Mouse (Mus musculus): ENCODE results near the gene Dctn3. TPM values are rescaled to one million over a fixed set of nuclear protein-coding genes. Genes with fewer than 3 reads are reported as not detected.

The Dctn3 gene
- total RNA-seq, 4 experiments from 2014 or later, result 158 to 167 (median 165) TPM

- no peak for DNase-seq (ENCODE audit: low spot score in 2 of 2)
Observed at GRCm38 (mm10) chr4:41672522-41672963, 50.4 kb downstream of the Dctn3 start.

GRCm38 (mm10) chr4:41671963-41672480 lies 50.9 kb downstream of the Dctn3 start:
- DNase-seq (ENCODE audit: low spot score in 2 of 2), result no peak

- no peak for DNase-seq (ENCODE audit: low spot score in 2 of 2)
Observed at GRCm38 (mm10) chr4:41671500-41671899, 51.5 kb downstream of the Dctn3 start.

- no peak for DNase-seq (ENCODE audit: low spot score in 2 of 2)
Observed at GRCm38 (mm10) chr4:41670836-41671235, 52.1 kb downstream of the Dctn3 start.

- no peak for DNase-seq (ENCODE audit: low spot score in 2 of 2)
Observed at GRCm38 (mm10) chr4:41666646-41667045, 56.3 kb downstream of the Dctn3 start.

GRCm38 (mm10) chr4:41665009-41665675 lies 57.8 kb downstream of the Dctn3 start:
- DNase-seq (ENCODE audit: low spot score in 2 of 2), result no peak

Other genes with a start within 250 kb of the Dctn3 start
- gene AI464131, start 220.1 kb downstream of the Dctn3 start, total RNA-seq (2022), result 10 to 100 TPM; 20.9 to 26.5 (median 23.3) TPM
- 1 to 10 TPM; 2.7 to 5.7 (median 4.3) TPM for gene 1110017D15Rik, start 205.8 kb downstream of the Dctn3 start, total RNA-seq (2022)
- gene Fam219a, start 153.6 kb downstream of the Dctn3 start, total RNA-seq (2022), result 100 to 1,000 TPM; 201 to 205 (median 202) TPM
- gene Dnaic1, start 153.4 kb downstream of the Dctn3 start, total RNA-seq (2022), result 10 to 100 TPM in 1 of 4 experiments, 1 to 10 TPM in 3; 7.7 to 11.7 (median 9.6) TPM
- gene Enho, start 82.8 kb downstream of the Dctn3 start, total RNA-seq (2022), result 10 to 100 TPM; 55.3 to 62.7 (median 59.3) TPM
- 100 to 1,000 TPM in 3 of 4 experiments, 10 to 100 TPM in 1; 96.7 to 125 (median 111) TPM for gene Cntfr, start 26.1 kb downstream of the Dctn3 start, total RNA-seq (2022)
- 10 to 100 TPM; 31.6 to 45.5 (median 38.1) TPM for gene Il11ra1, start 23.2 kb downstream of the Dctn3 start, total RNA-seq (2022)
- gene Rpp25l, start 9.6 kb downstream of the Dctn3 start, total RNA-seq (2022), result 10 to 100 TPM; 28.4 to 33.9 (median 30.0) TPM
- under 1 TPM; 0.37 to 0.78 (median 0.54) TPM for gene Arid3c, start 8.0 kb upstream of the Dctn3 start, total RNA-seq (2022)
- 10 to 100 TPM; 71.9 to 85.1 (median 76.5) TPM for gene Galt, start 32.1 kb upstream of the Dctn3 start, total RNA-seq (2022)
- 10 to 100 TPM; 49.7 to 59.2 (median 54.4) TPM for gene Sigmar1, start 33.0 kb upstream of the Dctn3 start, total RNA-seq (2022)
- gene Ccl27a, start 51.1 kb upstream of the Dctn3 start, total RNA-seq (2022), result 100 to 1,000 TPM; 189 to 252 (median 238) TPM
- gene Gm21541, start 180.4 kb upstream of the Dctn3 start, total RNA-seq (2022), result 1 to 10 TPM in 2 of 4 experiments, not detected in 2; 2.0 to 6.1 TPM
- gene Gm20878, start 218.4 kb upstream of the Dctn3 start, total RNA-seq (2022), result 10 to 100 TPM; 41.9 to 50.5 (median 45.2) TPM
- 1 to 10 TPM; 2.7 to 5.2 (median 4.8) TPM for gene Fam205a4, start 242.9 kb upstream of the Dctn3 start, total RNA-seq (2022)